Mouse (Mus musculus) cerebellum, adult 18-20 months (tissue): ENCODE results near the gene Idua.
A peak's percentile ranks its signal among the peaks of the same experiment; 100 is the strongest.
"Not testable (repeated sequence)": the region's sequence is repeated elsewhere in the genome, so short reads cannot be mapped to it uniquely, and the experiment has no call there.

Experiments
- DNase-seq, 2 experiments: peaks; one replicate each; pipeline ENCODE4 v3.0.0; 2021

Idua gene

DNA sequence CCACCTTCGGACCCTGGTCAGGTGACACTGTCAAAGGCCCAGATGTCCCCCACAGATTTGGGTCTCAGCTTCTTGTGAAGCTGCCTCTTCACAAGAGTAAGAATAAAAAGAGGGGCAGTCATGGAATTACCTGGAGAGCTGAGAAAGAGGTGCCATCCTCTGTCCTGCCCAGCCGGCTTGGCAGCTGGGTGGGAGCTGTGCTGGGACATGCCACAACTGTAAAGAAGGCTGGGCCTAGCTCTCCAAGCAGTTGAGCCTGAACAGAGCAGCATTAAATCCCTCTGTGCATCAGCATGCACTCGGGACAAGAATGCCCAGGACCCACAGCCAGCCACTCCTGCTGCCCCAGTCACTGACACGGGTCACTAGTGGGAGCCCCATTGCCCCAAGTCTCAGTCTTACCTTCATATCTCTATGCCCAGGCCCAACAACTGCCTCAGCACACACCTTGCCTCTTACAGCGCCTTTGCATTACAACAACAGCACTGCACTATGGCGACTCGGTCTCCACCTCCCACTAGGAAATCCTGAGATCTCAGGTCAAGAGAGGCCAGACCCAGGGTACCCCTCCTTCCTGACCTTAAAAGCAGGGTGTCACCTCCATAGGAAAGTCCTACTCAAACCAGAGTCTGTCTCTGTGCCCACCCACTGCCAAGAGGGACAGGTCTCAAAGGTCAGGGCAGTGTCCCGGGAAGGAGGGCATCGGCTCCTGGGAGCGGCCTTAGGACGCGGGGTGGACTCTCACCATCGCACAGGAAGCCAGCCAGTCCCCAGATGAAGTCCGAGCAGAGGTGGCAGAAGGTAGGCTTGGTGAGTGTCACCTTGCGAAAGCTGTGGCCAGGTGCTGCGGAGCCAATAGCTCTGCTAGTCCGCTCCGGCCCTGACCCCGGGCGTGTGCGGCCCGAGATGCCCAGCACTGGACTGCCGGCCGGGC is at the start of gene Idua:
TSS of gene Idua (plus strand) at position 634 of the 934 bp plus-strand sequence.
- DNase-seq, result no peak

DNA sequence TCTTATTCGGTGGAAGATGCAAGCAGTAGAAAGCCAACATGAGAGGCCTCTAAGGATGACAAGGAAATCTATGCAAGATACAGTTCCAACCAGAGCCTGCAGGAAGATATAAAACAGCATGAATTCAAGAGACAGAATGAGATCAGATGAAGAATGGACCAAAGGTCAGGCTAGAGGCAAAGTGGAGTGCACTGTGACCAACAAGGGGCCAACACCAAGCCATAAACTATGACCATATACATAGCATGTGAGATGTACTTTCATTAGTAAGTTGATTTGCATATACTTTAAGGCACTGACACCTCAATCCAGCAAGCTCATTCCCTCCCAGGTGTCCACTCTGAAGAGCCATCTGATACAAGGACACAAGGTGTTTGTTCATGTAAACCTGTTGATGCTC is 49.7 kb upstream of the Idua start:
- DNase-seq, result no peak

DNA sequence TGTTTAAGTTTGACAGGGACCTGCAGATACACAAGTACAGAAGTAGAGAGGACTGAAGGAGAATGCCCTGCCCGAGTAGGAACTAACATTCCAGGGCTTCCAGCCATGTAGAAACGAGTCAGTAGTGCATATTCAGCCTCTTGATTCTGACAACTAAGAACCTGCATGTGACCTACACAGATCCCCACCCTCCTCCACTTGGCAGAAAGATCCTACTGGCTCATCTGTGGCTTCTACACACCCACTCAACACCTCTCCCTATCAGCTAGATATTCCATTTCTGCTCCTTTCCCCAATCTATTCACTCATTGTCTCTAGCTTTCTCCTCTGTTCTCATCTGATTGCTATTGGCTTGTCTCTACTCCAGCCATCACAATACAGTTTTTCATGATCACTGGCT is 38.3 kb upstream of the Idua start:
- no peak for DNase-seq

DNA sequence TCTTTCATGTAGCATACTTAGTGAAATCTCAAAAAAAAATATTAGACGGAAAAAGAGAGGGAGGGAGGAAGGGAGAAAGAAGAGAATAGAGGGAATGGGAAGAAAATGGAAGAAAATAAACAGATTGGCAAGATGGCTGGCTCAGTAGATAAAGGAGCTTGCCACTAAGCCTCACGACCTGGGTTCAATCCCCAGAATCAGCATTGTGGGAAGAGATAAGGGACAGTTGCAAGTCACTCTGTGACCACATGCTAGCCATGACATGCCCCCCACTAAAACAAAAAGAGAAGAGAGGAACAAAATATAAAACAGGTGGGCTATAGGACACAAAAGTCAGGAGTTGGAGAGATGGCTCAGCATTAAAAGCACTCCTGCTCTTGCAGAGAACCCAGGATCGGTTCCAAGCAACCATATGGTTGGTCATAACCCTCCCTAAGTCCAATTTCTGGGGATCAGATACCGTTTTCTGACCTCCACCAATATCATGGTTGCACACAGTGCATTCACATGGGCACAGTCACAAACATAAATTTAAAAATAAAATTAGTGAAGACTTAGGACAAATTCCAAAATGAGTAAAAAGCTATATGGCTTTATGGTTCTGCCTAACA is 34.0 kb upstream of the Idua start:
- peak; percentile 37 to 59 for DNase-seq

DNA sequence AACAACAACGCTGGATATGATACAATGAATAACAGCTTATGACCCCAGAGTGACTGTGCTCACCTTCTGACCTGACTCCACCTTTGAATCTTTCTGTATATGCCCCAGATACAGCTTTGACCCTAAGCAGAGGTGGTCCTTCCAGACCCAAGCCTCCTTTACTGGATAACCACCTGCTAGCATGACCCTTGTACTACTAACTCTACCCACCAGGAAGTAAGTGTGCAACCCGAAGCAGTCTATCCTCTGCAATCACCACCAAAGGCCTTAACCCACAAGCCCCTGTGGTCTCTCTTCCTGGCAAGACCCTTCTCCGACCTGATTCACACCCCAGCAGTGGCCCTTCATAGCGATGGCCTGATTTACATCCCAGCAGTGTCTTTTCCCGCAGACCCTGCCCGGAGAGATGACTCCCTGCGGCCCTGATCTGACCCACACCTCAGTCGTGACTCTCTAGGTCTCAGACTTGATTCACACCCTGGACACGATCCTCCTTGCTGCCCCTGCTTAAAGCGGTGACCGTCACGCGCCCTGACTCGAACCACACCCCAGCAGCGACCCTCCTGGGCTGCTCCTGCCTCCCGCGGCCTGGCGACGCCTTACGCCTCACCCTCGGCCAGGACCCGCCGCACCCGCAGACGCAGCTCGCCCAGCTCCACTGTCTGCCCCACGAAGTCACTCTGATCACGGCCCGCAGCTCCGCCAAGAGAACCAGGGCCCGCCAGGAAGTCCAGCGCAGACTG is 31.1 kb upstream of the Idua start:
- no peak for DNase-seq

DNA sequence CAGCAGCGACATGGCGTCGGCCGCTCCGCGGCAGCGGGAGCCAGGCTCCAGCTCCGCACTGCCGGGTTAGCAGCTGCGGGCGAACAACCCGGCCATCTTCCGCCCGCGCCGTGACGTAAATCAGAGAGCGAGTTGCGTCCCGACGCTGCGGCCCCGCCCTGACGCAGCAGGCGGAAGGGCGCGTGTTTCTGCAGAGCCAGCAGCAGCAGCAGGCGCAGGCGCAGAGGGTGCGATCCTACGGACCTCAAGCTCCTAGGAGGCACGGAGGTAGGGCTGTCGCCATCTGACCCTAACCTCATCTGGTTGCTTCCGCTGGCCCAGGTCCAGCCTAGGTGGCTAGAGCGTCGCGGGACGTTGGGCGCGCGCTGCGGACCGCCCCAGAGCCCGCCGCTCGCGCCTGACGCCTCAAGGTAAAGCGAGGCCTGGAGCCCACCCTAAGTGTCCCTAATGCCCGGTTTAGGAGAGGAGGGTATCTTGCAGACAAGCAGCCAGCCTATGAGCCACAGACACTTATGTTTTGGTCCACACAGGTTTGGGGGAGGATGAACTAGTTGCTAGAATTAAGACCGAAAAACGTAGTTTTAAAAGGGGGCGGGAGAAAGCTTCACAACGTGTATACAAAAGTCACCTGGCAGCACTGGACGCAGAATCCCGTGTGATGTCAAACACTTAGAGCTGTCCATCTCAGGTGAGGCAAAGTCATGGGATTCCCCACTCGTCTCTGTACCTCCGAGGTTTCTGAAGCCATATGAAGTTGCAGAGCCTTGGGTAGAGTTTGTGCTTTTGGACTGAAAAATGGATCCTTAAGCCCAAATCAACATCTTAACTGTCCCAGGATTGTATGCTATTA is 30.3 kb upstream of the Idua start, which contains the start of the genes Gak and Tmem175:
TSS of gene Gak (minus strand) at position 122 of the 850 bp plus-strand sequence.
TSS of gene Tmem175 (plus strand) at position 137 of the 850 bp plus-strand sequence.
- DNase-seq, result peak; percentile 95

DNA sequence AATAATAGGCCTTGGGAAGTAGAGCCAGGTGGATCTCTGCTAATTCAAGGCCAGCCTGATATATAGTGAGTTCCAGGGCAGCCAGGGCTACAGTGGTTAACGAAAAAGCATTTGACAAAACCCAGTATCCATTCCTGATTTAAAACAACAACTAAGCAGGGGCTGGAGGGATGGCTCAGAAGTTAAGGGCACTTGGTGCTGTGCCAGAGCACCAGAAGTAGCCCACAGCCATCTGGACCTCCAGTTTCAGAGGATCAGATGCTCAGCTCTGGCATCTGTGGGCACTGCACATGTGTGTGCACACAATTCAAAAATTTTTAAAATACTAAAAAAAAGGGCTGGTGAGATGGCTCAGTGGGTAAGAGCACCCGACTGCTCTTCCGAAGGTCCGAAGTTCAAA is 26.5 kb upstream of the Idua start:
- no peak for DNase-seq

DNA sequence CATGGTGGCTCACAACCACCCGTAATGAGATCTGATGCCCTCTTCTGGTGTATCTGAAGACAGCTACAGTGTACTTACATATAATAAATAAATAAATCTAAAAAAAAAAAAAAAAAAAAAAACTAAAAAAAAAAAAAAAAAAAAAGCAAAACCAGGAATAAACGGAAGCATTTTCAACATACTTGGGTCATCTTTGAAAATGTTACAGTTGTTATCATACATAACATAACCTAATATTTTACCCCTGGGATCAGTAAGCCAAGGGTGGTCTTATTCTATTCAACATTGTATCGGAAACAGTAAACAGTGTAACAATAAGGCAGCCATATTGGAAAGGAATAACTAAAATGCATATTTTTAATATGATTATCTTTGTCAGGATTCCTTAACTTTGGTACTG is 26.0 kb upstream of the Idua start:
- not testable (repeated sequence) for DNase-seq

DNA sequence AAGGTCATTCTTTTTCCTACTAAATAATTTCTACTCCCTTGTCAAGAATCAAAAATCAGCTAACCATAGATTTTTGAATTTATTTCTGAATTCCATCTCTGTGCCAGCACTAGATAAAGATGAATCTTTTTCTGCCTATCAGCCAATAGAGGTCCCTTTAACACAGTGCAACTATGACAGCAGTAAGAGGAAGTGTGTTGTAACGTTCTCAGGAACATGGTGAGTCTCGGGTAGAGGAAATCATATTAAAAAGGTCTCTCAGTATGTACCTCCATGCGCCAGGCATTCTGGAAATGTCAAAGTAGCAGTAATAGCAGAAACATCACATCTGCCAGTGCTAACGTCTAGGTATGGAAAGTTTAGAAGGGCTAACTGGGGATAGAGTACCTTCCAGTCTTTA is 24.0 kb upstream of the Idua start:
- DNase-seq, result no peak

DNA sequence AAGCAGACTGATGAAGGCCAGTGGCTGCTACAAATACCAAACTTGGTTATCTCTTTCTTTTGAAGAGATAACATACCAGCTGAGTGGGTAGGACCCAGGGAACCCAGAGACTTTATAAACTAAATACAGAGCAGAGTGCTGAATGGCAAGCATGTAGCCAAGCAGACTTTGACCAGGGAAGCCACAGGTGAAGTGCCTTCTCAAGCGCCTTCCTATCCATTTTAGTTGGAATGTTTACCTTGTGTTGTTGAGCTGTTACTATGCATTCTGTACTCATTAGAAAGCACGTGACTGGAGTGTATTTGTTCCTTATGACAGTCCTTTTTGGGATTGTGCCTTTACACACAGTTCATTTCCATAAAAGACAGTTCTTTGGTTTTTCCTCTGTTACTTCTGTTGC is 16.5 kb upstream of the Idua start:
- DNase-seq, result no peak

DNA sequence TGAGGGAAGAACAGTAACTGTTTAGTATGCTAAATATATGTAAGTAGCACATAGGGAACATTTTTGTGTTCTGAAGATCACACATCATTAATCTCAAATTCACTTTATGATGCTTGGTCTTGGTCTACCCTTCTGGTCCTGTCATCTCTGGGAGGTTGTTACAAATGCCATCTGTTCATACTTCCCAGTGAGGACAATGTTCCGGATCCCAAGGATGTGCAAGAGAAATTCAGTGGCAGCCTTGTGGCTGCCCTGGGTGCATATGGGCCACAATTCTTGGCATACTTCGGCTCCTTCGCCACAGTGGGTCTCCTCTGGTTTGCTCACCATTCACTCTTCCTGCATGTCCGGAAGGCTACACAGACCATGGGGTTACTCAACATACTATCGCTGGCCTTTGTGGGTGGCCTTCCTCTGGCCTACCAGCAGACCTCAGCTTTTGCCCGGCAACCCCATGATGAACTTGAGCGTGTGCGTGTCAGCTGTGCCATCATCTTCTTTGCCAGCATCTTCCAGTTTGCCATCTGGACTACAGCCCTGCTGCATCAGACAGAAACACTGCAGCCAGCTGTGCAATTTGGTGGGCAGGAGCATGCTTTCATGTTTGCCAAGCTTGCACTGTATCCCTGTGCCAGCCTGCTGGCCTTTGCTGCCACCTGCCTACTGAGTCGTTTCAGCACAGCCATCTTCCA is 14.3 kb upstream of the Idua start:
- DNase-seq, result peak; percentile 57 to 59

DNA sequence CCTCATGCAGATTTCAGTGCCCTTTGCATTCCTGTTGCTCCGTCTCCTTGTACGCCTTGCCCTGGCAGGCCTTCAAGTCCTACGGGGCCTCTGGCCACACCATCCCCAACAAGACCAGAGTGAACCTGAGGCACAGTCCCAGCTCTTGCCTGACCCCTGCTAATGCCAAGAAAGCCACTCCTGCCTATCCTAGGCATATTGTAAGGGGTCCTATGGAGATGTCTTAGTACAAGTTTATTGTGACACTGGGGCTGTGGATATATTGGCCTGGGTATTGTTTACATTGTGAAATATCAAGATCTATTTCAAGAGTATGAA is 13.8 kb upstream of the Idua start:
- DNase-seq, result no peak

DNA sequence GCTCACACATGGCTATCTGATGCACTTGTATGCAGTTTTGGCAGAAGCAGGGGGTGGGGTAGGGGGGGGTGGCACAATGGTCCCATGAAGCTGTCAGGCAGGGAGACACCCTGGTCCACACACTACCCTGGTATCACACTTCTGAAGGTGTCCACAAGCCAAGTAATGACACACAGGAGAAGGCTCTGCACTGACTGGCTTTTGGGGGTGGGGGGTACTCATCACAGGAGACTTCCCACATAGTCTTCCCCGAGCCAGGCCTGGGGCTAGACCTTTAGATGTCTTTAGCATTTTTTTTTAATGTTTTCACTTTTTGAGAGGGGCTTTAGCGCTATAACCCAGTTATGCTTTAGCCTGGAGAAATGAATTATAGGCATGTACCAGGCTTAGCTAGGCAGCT is 12.8 kb upstream of the Idua start:
- DNase-seq, result no peak

DNA sequence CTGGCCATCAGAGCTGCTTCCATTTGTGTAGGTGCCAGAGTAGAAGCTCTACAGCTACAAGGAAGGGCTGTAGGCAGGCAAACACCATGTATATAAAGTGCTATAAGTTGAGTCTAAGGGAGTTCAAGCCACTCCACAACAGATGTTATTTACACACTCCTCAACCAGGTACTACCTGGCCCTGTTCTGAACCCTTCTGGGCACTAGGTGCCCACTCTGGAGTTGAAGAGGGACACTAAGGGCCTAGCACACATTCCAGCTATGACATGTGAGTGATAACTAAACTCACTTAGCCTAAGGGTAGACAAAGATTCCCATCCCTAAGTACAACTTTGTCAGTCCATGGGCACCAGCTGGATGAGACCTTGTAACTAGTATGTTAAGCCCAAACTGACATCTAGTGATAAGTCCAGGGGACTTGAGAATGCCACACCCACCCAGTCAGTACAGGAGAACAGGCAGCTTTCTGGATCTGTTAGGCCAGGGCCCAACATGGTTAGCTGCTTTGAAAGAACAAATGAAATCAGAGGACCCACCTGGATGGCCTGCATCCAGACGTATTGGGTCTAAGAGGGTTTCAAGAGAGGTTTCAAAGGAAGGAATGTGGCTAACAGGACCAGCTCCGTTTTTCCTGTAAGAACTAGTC is 12.2 kb upstream of the Idua start:
- DNase-seq, result no peak

DNA sequence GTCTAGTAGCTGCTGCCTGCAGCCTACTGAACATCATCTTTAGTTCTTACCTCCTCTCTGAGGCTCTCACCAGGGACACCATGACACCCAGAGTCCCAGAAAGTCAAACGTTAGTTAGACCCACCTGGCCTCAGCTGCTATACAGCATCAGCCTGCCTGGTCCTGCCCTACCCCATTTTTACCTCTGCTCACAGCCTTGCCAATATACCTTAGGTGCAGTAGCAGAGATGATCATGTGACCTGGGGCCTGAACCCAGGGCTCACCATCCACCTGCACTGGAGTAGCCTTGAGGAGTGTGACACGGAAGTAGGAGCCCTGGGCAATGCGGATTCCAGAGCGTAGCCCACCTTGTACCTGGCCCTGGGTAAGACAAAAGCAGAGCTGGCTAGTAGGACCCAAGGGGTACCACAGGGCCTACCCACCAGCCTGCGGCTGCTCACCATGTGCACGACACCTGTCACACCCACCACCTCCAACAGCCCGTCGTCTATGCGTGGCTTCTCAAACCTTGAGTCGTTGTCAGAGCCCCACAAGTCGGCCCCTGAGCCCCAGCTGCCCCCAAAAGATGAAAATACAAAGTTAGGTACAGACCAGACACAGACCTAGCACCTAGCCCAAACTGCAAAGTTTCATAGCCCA is 11.1 kb upstream of the Idua start:
- DNase-seq, result no peak

DNA sequence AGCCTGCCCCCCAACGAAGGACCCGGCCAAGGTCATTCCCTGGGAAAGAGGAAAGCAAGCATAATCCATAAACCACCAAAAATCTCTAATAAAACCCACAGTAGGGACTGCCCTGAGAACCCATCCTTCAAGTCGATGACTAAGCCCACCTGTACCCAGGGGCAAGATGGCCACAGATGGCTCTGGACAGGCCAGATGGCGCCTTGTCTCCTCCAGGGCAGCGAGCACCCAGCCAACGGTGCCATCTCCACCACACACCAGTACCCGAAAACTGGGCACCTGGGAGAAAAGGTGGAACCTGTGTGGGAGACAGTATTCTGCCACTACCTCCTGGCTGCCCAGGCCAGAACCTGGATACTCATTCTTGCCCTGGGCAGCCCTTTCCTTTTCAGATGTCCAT is 9.8 kb upstream of the Idua start:
- DNase-seq, result peak; percentile 63 to 71

DNA sequence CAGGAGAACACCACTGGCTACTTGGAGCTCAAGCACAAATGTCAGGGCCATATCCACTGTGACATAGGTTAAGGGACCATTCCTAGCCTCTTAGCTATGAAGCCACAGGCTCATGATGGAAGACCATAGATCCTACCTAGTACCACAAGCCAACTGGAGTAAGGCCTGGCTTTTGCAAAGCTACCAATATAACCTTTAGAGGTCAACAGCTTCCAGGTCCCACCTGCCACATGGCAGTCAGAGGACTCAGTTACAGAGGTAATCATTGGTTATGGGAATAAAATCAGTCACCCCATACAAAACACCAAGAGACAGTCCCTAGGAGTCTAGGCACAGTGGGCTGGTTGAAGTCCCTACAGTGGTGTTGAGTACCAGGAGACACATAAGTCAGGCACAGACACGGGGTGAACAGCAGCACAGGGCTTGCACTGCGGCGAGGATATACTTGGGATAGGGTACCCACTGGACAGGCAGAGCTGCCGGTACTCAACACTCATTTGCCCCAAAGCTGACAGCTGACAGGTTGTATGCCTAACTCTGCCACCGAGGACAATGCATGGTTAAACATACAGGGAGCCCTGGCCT is 8.9 kb upstream of the Idua start:
- DNase-seq, result no peak

DNA sequence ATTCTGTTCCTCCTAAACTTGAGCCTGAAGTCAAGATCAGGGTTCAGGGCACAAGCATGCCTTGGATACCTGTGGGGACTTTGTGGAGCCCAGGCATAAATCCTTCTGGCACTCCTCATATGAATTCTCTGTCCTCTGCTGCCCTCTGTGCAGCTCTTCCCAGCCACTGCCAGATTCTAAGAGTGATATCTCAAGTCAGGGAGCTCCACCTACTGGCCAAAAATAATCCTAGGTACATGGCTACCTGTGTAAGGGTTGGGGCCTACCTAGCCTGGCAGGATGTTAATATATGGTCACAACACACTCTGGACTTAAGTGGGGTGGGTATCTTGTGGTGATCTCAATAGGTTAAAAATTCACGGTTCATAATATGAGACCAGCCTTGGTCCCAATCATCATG is 8.3 kb upstream of the Idua start:
- peak; percentile 81 to 89 for DNase-seq

DNA sequence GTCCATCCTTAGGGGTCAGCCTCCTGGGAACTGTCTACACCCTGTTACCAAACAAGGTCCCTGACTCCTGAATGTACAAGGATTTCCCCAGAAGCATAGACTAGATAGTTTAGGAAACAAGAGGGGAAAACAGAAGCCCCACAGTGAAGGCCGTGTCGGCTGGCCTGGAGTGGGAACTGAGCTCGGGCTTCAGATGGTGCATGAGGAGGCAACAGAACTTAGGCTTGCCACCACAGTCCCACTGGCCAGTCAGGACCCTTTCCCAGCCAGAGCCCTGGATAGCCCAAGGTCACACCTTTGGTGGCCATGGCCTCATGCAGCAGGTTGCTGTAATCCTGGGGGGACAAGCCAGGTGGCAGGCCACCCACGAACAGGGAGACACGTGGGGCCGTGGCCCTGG is 6.8 kb upstream of the Idua start:
- DNase-seq, result no peak

DNA sequence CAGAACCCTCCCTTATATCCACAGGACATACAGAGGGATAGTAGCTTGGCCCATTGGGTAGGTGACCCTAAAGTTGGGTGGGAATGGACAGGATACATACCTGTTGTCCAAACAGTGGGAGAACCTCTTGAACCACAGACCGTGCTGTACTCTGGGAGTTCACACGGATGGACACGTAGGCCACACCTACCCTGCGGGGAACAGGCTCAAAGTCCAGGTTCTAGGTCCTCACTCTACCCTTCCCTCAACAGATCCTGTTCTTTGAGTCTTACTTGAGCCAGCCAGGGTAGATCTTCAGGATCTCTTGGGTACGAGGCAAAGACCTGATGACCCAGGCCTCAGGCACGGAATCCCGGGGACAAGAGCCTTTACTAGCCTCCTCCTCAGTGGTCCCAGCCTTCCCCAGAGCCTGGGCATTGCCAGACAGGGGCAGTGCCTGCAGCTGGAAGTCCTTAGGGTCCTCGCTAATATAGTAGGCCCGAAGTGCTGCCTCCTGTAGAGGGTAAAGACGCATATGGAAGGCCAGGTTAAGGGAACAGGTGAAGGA is 5.6 kb upstream of the Idua start:
- no peak for DNase-seq
